Mouse (Mus musculus): ENCODE results near the gene Dtx4. TPM values are rescaled to one million over a fixed set of nuclear protein-coding genes. Genes with fewer than 3 reads are reported as not detected.

Dtx4 gene
- polyA plus RNA-seq, 1 experiment from 2014 or later = 2.1 TPM

DNA sequence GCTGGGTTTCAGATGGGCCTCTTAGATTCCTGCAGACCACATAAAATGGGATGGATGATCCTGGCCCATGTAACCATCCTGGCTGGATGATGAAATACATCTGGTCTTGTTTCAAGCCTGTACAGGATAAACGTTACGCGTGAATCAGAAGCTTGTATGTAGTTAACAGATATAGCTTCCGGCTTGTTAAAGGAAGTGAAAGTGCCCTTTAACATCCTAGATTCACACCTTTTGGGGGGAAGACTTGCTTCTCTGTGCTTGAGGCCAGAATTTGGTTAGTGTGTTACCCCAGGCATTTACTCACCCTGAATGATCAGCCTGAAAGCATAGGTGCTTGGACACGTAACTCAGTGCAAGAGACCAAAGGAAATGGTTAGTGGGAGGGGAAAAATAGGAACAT, 74.2 kb downstream of the Dtx4 start:
- Histone ChIP-seq H3K4me2 (ENCODE audit: low read depth, low read length) (no peak overlapping the region), H3K9me3 (ENCODE audit: low read length) (no peaks in the 10 kb centered on the region), H3K4me1 (ENCODE audit: insufficient read depth) (no peaks in the 10 kb centered on the region), H3K27me3 (ENCODE audit: insufficient read depth, low read length) (no peaks in the 10 kb centered on the region), H3K4me3 (ENCODE audit: low read depth, low read length) (no peak overlapping the region), H3K9ac (replicated peaks) (no peak overlapping the region), H3K27ac (ENCODE audit: low read depth) (no peak overlapping the region), H3K36me3 (replicated peaks; ENCODE audit: insufficient read depth, low read length) (no peaks in the 10 kb centered on the region)
- TF ChIP-seq EP300 (IDR thresholded peaks at IDR 0.05; ENCODE audit: low read depth) (no peak), CTCF (IDR thresholded peaks at IDR 0.05; ENCODE audit: low read depth) (no peak)
- ATAC-seq = no peak
- no peak for DNase-seq
- 71% methylated on average over 5 of the region's 5 CpGs for WGBS (ENCODE audit: insufficient replicate concordance)

DNA sequence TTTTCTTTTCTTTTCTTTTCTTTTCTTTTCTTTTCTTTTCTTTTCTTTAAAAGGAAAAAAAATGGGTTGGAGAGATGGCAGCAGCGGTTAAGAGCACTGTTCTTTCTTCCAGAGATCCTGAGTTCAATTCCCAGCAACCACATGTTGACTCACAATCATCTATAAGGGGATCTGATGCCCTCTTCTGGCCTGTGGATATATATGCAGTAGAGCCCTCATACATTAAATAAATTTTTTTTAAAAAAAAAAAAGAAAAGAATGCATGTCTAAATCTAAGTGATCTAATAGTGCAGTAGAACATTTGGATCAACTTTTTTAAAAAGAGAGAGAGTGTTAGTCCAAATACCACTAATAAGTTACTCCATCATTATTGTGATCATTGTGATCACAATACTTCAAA, 79.6 kb downstream of the Dtx4 start:
- no peaks in the 10 kb centered on the region for H3K36me3 ChIP-seq (replicated peaks; ENCODE audit: insufficient read depth, low read length)
- no peak overlapping the region for H3K4me2 ChIP-seq (ENCODE audit: low read depth, low read length)
- no peak overlapping the region for H3K9ac ChIP-seq (replicated peaks)
- no peak overlapping the region for H3K4me3 ChIP-seq (ENCODE audit: low read depth, low read length)
- DNase-seq = no peak
- no peaks in the 10 kb centered on the region for H3K4me1 ChIP-seq (ENCODE audit: insufficient read depth)
- WGBS (ENCODE audit: insufficient replicate concordance) = 74% methylated on average over 1 of the region's 1 CpGs
- no peak for ATAC-seq
- no peaks in the 10 kb centered on the region for H3K9me3 ChIP-seq (ENCODE audit: low read length)
- H3K27ac ChIP-seq (ENCODE audit: low read depth) = no peak overlapping the region
- TF ChIP-seq CTCF (IDR thresholded peaks at IDR 0.05; ENCODE audit: low read depth) = no peak
- no peak for TF ChIP-seq EP300 (IDR thresholded peaks at IDR 0.05; ENCODE audit: low read depth)
- no peaks in the 10 kb centered on the region for H3K27me3 ChIP-seq (ENCODE audit: insufficient read depth, low read length)

DNA sequence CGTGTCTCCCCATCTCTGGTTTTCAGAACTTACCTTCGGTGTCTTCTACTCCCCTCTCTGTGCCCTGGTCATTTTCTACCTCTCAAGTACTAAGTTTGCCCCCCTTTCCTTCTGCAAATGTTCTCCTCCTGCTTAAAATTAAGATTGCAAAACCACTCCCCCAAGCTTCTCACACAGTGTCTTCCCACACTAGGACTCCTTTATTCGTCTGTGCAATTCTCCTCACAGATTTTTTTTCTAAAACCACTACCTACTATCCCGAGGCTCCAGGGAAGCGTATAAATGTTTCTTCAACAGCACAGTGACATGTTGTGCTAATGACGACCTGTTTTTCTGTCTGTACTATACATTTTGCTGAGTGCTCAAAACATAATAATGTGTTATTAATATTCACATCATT, 80.7 kb downstream of the Dtx4 start:
- 62% methylated on average over 6 of the region's 6 CpGs for WGBS (ENCODE audit: insufficient replicate concordance)
- DNase-seq = no peak
- Histone ChIP-seq H3K4me3 (ENCODE audit: low read depth, low read length) (no peak overlapping the region), H3K9ac (replicated peaks) (no peak overlapping the region), H3K4me2 (ENCODE audit: low read depth, low read length) (no peak overlapping the region), H3K36me3 (replicated peaks; ENCODE audit: insufficient read depth, low read length) (no peaks in the 10 kb centered on the region), H3K27ac (ENCODE audit: low read depth) (no peak overlapping the region), H3K4me1 (ENCODE audit: insufficient read depth) (no peaks in the 10 kb centered on the region), H3K9me3 (ENCODE audit: low read length) (no peaks in the 10 kb centered on the region), H3K27me3 (ENCODE audit: insufficient read depth, low read length) (no peaks in the 10 kb centered on the region)
- ATAC-seq = no peak
- no peak for TF ChIP-seq CTCF (IDR thresholded peaks at IDR 0.05; ENCODE audit: low read depth)
- TF ChIP-seq EP300 (IDR thresholded peaks at IDR 0.05; ENCODE audit: low read depth) = no peak

DNA sequence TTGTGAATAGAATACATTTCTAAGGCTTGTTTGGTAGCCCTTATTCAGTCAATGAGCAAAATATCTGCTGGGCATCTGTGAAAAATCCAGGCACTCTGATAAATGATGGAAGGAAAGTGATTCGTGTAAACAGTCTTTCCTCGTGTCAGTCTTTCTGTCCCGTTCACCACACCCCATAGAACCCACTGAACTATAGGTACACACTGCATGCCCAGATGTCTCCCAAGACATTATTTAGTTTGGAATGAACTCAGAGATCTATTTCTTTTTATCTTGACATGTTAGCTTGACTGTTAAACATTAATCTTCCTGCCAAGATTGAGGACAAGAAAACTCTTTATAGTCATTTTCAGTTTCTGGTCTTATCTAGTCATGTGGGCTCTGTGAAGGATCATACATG, 82.9 kb downstream of the Dtx4 start:
- no peak overlapping the region for H3K4me3 ChIP-seq (ENCODE audit: low read depth, low read length)
- TF ChIP-seq EP300 (IDR thresholded peaks at IDR 0.05; ENCODE audit: low read depth) = no peak
- no peak for ATAC-seq
- no peaks in the 10 kb centered on the region for H3K27me3 ChIP-seq (ENCODE audit: insufficient read depth, low read length)
- H3K9ac ChIP-seq (replicated peaks) = no peak overlapping the region
- no peaks in the 10 kb centered on the region for H3K4me1 ChIP-seq (ENCODE audit: insufficient read depth)
- no peaks in the 10 kb centered on the region for H3K9me3 ChIP-seq (ENCODE audit: low read length)
- no peaks in the 10 kb centered on the region for H3K36me3 ChIP-seq (replicated peaks; ENCODE audit: insufficient read depth, low read length)
- no peak for DNase-seq
- no peak overlapping the region for H3K4me2 ChIP-seq (ENCODE audit: low read depth, low read length)
- WGBS (ENCODE audit: insufficient replicate concordance) = 56% methylated on average over 3 of the region's 3 CpGs
- no peak overlapping the region for H3K27ac ChIP-seq (ENCODE audit: low read depth)

DNA sequence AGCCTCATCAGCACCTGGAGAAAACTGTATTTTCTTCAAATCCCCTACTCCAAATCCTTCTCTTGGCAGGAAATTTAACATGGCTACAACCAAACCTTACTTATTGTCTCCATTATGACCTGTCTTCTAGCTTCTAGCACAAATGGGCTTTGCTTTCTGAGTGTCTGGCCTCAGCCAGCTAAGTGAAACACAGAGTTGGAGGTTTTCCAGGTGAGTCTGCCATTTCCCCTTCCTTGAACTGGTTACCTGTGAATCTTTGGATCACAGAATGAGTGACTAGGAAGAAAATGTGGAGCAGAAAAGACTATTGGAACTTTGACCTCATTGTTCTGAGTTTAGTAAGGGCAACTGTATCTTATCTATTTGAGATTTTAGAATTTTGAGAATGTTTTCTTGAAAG, 83.9 kb downstream of the Dtx4 start, which contains the start of gene Olfr1441:
Gene Olfr1441 (plus strand): TSS at position 73 of the 400 bp plus-strand sequence.
- H3K4me2 ChIP-seq (ENCODE audit: low read depth, low read length) = no peak within 1 kb of the TSS
- DNase-seq = no peak
- TF ChIP-seq CTCF (IDR thresholded peaks at IDR 0.05; ENCODE audit: low read depth) = no peak
- no peak for TF ChIP-seq EP300 (IDR thresholded peaks at IDR 0.05; ENCODE audit: low read depth)
- no peaks in the 10 kb centered on the region for H3K27me3 ChIP-seq (ENCODE audit: insufficient read depth, low read length)
- no peak within 1 kb of the TSS for H3K4me3 ChIP-seq (ENCODE audit: low read depth, low read length)
- H3K4me1 ChIP-seq (ENCODE audit: insufficient read depth) = no peaks in the 10 kb centered on the region
- no peaks in the 10 kb centered on the region for H3K36me3 ChIP-seq (replicated peaks; ENCODE audit: insufficient read depth, low read length)
- H3K27ac ChIP-seq (ENCODE audit: low read depth) = no peak within 1 kb of the TSS
- no peak for ATAC-seq
- H3K9ac ChIP-seq (replicated peaks) = no peak within 1 kb of the TSS
- no peaks in the 10 kb centered on the region for H3K9me3 ChIP-seq (ENCODE audit: low read length)

Other genes with a start within 250 kb of the Dtx4 start
- gene Olfr235, start 240.4 kb downstream of the Dtx4 start, polyA plus RNA-seq (2015; fragmentation: Nextera tagmentation; extraction: Ambion mirVana) = not detected in 2 replicates
- not detected in 2 replicates for gene Olfr1434, start 221.6 kb downstream of the Dtx4 start, polyA plus RNA-seq (2015; fragmentation: Nextera tagmentation; extraction: Ambion mirVana)
- gene Olfr1436, start 202.3 kb downstream of the Dtx4 start, polyA plus RNA-seq (2015; fragmentation: Nextera tagmentation; extraction: Ambion mirVana) = not detected in 2 replicates
- gene Olfr1437, start 176.4 kb downstream of the Dtx4 start, polyA plus RNA-seq (2015; fragmentation: Nextera tagmentation; extraction: Ambion mirVana) = not detected in 2 replicates
- not detected in 2 replicates for gene Olfr1438-ps1, start 165.5 kb downstream of the Dtx4 start, polyA plus RNA-seq (2015; fragmentation: Nextera tagmentation; extraction: Ambion mirVana)
- gene Olfr1440, start 114.2 kb downstream of the Dtx4 start, polyA plus RNA-seq (2015; fragmentation: Nextera tagmentation; extraction: Ambion mirVana) = not detected in 2 replicates
- gene Olfr1441, start 84.0 kb downstream of the Dtx4 start, polyA plus RNA-seq (2015; fragmentation: Nextera tagmentation; extraction: Ambion mirVana) = not detected in 2 replicates
- not detected in 2 replicates for gene Pfpl, start 73.5 kb downstream of the Dtx4 start, polyA plus RNA-seq (2015; fragmentation: Nextera tagmentation; extraction: Ambion mirVana)
- gene Mpeg1, start 40.7 kb downstream of the Dtx4 start, polyA plus RNA-seq (2015; fragmentation: Nextera tagmentation; extraction: Ambion mirVana) = 3.5 and 3.8 TPM in 2 replicates
- gene Fam111a, start 44.3 kb upstream of the Dtx4 start, polyA plus RNA-seq (2015; fragmentation: Nextera tagmentation; extraction: Ambion mirVana) = 14.4 and 15.4 TPM in 2 replicates
- gene Gm4952, start 98.5 kb upstream of the Dtx4 start, polyA plus RNA-seq (2015; fragmentation: Nextera tagmentation; extraction: Ambion mirVana) = 248 and 262 TPM in 2 replicates
- 6.0 and 6.5 TPM in 2 replicates for gene Glyat, start 131.9 kb upstream of the Dtx4 start, polyA plus RNA-seq (2015; fragmentation: Nextera tagmentation; extraction: Ambion mirVana)
- not detected in 2 replicates for gene Olfr1442, start 169.0 kb upstream of the Dtx4 start, polyA plus RNA-seq (2015; fragmentation: Nextera tagmentation; extraction: Ambion mirVana)
- gene Olfr1443, start 176.7 kb upstream of the Dtx4 start, polyA plus RNA-seq (2015; fragmentation: Nextera tagmentation; extraction: Ambion mirVana) = not detected in 2 replicates
- 16.3 and 20.3 TPM in 2 replicates for gene Keg1, start 194.3 kb upstream of the Dtx4 start, polyA plus RNA-seq (2015; fragmentation: Nextera tagmentation; extraction: Ambion mirVana)